Mouse (Mus musculus) midbrain, embryonic 12.5 days (tissue): ENCODE measurements around the gene Smtnl2. TPM values are rescaled to one million over a fixed set of nuclear protein-coding genes. Genes with fewer than 3 reads are reported as not detected.
A peak's percentile ranks its signal among the peaks of the same experiment; 100 is the strongest.
"Not testable (repeated sequence)": the region's sequence is repeated elsewhere in the genome, so short reads cannot be mapped to it uniquely, and the experiment has no call there.

Experiments
- ATAC-seq: fragments of 200-750 bp; cut with Nextera tagmentation; 2 replicates; pipeline ENCODE4 v1.8.0; 2017; ENCODE audit warnings: low read depth, moderate TSS enrichment, moderate library complexity; ENCODE audit not compliant: low FRiP score
- H3K27ac ChIP-seq: fragments of 300-500 bp; sonication (generic); replicated peaks from 2 replicates; pipeline ENCODE4 v1.5.1; 2016; ENCODE audit warnings: mild to moderate bottlenecking
- H3K27me3 ChIP-seq: fragments of 300-500 bp; sonication (generic); 2 replicates; pipeline ENCODE4 v1.6.1; 2016; ENCODE audit warnings: mild to moderate bottlenecking
- H3K36me3 ChIP-seq: fragments of 300-500 bp; sonication (generic); 2 replicates; pipeline ENCODE4 v1.6.1; 2016
- H3K4me1 ChIP-seq: fragments of 300-500 bp; sonication (generic); 2 replicates; pipeline ENCODE4 v1.6.1; 2016
- H3K4me2 ChIP-seq: fragments of 300-500 bp; sonication (generic); replicated peaks from 2 replicates; pipeline ENCODE4 v1.6.1; 2016; ENCODE audit warnings: mild to moderate bottlenecking, moderate library complexity
- H3K4me3 ChIP-seq: fragments of 300-500 bp; sonication (generic); 2 replicates; pipeline ENCODE4 v1.5.1; 2016; ENCODE audit warnings: mild to moderate bottlenecking
- H3K9ac ChIP-seq: fragments of 300-500 bp; sonication (generic); replicated peaks from 2 replicates; pipeline ENCODE4 v1.6.1; 2016; ENCODE audit warnings: mild to moderate bottlenecking, moderate library complexity
- H3K9me3 ChIP-seq: fragments of 300-500 bp; sonication (generic); 2 replicates; pipeline ENCODE4 v1.6.1; 2016; ENCODE audit warnings: mild to moderate bottlenecking
- WGBS: fragments of 180-500 bp; shearing (Covaris S2); methylation state at CpG from one replicate; pipeline ENCODE4 v1.1.7; 2016; 5-methylcytosine and 5-hydroxymethylcytosine counted together
- polyA plus RNA-seq: library from polyadenylated mRNA; unstranded; fragments of >200 nt; fragmentation: Nextera tagmentation; extraction: Ambion mirVana; gene quantifications from 2 replicates; pipeline ENCODE4 v1.2.1, GENCODE M21; 2016

Smtnl2 gene
- polyA plus RNA-seq = 3.5 and 4.0 TPM in 2 replicates

DNA sequence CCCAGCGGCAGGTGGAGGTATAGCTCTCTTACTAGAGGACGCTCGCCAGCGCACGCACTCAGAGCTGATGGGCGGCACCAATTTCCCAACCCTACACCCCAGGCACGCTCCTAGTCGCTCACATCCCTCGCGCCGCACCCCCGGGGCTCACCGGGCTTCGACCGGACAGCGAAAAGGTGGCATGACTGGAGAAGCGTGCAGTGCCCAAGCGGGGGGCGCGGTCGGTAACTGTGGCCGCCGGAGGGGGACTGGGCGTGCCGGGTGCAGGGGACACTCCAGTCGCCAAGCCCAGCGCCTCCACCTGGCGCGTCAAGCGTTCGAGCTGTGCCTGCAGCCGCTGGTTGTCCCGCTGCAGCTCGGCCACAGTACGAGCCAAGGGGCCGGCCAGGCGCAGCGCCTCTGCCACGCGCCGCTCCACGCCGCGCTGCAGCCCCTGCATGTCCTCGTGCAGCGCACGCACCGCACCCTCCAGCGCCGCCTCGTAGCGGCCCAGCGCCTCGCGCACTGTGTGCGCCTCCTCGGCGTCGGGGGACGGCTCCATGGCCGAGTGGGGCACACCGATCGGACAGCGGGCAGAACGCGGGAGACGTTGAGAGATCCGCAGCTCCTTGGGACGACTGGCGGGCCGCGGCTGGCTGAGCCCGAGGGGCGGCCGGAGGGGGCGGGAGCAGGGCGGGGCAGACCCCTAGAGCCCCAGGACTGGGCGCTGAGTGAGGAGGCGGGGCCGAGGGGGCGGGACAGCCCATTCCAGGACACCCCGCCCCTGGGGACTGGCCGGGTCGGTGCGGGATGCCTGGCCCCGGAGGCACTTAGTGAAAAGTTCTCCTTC is at the start of gene Smtnl2:
Gene Smtnl2 (minus strand): TSS at position 621 of the 829 bp plus-strand sequence.
- Histone ChIP-seq H3K9me3 (no peaks in the 10 kb centered on the region), H3K27me3 (peaks cover 71% of the 10 kb centered on the region), H3K36me3 (no peaks in the 10 kb centered on the region), H3K27ac (no peak within 1 kb of the TSS), H3K4me2 (peak within 1 kb of the TSS; percentile 98), H3K4me3 (peak within 1 kb of the TSS; percentile 57), H3K4me1 (peaks cover 18% of the 10 kb centered on the region), H3K9ac (peak within 1 kb of the TSS; percentile 58)
- ATAC-seq = peak; percentile 92
- WGBS = under 1% methylated on average over 82 of the region's 86 CpGs

DNA sequence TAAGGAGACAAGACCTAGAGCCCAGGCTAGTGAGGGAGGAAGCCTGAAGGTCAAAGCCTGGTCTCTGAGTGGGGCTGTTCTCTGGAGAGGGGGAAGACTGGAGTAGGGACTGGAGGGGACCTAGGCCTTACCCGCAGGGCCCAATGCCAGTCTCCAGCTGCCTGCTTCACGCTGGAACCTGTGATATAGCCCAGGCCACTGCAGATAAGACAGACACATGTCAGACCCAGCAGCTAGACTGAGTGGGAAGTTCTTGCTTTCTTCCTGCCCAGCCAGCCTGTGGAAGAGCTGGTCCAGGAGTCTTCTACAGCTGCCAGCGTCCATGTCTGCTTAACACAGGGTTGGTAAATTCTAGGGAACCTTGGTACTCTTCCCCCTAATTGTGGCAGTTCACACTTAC is 47.0 kb upstream of the Smtnl2 start:
- no peak overlapping the region for H3K4me3 ChIP-seq
- no peak overlapping the region for H3K27ac ChIP-seq
- 0 out of 2 replicates have a peak, but pooled peaks cover 12% of the 10 kb centered on the region for H3K36me3 ChIP-seq
- no peak overlapping the region for H3K4me2 ChIP-seq
- peaks cover 9% of the 10 kb centered on the region for H3K4me1 ChIP-seq
- H3K27me3 ChIP-seq = no peaks in the 10 kb centered on the region; the same call in 1 of the 2 replicates
- no peak overlapping the region for H3K9ac ChIP-seq
- no peaks in the 10 kb centered on the region for H3K9me3 ChIP-seq
- WGBS = 86% methylated on average over 3 of the region's 3 CpGs
- no peak for ATAC-seq

DNA sequence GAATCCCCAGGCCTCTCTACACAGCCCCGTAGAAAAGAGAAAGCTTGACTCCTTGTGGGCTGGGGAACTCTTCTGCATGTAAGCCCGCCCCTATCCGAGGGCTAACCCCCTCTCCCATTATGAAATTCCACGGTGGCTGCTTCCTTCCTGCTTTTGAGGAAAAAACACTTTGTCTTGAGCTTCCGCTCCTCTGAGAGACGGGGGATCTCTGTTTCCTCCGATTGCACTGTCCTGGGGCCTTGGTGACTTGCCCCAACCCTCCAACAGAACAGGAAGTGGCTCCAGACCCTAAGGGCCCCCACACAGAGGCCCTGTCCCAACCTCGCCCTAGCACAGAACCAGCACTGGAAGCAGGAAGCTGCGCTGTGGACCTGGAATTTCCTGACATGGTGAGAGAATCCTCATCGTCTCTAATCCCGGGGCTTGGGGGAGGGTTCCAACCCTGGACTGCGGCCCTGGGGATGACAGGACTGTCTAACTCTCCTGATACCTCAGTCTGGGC is 46.5 kb upstream of the Smtnl2 start:
- Histone ChIP-seq H3K27ac (no peak overlapping the region), H3K36me3 (0 out of 2 replicates have a peak, but pooled peaks cover 10% of the 10 kb centered on the region), H3K4me2 (no peak overlapping the region), H3K9ac (no peak overlapping the region), H3K4me3 (no peak overlapping the region), H3K4me1 (peaks cover 9% of the 10 kb centered on the region), H3K27me3 (no peaks in the 10 kb centered on the region; the same call in 1 of the 2 replicates), H3K9me3 (no peaks in the 10 kb centered on the region)
- 73% methylated on average over 12 of the region's 12 CpGs for WGBS
- ATAC-seq = no peak

DNA sequence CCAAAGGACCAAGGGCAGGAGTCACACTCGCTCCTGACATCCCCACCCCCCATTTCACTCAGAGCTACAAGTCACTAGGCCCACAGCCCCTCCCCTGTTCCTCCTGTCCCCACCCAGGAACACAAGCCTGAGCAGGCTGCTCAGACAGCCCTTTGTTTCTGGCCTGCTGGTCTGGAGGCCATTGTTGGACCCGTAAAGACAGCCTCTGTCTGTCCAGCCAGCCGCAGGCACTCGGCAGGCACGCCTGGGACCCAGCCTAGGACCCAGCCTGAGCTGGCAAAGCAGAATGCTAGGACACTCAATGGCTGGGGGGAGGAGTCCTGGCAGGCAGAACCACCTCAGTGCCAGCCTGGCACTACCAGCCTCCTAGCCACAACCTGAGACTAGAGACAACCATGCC is 44.2 kb upstream of the Smtnl2 start:
- Histone ChIP-seq H3K4me2 (no peak overlapping the region), H3K4me1 (peaks cover 9% of the 10 kb centered on the region), H3K4me3 (no peak overlapping the region), H3K9me3 (no peaks in the 10 kb centered on the region), H3K9ac (0 out of 2 replicates have a peak overlapping the region, but pooled peaks have one; percentile 15), H3K36me3 (peaks cover 33% of the 10 kb centered on the region), H3K27me3 (no peaks in the 10 kb centered on the region; the same call in 1 of the 2 replicates), H3K27ac (peak overlapping the region; percentile 55)
- peak; percentile 41; the same call in 1 of the 2 replicates for ATAC-seq
- WGBS = 37% methylated on average over 5 of the region's 5 CpGs

DNA sequence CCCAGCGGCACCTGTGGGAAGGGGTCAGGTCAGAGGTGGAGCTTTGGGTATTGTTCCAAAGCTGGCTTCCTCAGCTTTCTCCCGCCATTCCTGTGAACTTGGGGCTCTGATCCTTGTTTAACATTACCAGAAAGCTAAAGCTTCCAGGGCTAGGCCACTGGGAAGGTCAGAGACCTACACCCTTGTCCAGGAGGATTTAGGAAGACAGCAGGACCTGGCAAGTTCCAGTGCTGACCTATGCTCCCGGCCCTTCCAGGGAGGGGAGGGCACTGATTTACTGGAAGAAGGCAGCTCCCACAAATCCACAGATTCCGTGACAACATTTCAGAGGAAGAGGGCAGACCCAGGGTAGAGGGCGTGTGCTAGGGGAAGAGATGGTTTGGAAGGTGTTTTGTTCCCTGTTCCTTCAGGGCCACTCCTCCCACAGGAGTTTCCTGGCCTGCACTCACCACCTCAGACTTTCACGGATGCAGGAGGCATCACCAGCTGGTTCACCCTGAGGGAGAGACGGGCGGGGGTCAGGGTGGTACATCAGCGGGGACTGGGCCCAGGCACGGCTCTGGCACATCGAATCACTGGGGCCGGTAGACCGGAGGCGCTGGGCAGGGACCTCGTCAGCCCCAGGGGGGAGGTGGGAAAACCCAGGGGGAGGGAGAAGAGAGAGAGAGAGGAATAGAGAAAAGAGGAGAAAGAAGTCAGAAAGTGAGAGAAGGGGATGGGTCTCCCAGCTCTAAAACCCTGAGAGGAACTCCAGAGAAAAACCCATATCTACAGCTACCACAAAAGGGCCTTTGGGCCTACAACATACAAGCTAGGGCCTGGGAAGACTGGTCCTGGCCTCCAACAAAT is 41.8 kb upstream of the Smtnl2 start:
- 60% methylated on average over 15 of the region's 15 CpGs for WGBS
- Histone ChIP-seq H3K9me3 (no peaks in the 10 kb centered on the region), H3K4me2 (no peak overlapping the region), H3K27me3 (no peaks in the 10 kb centered on the region; the same call in 1 of the 2 replicates), H3K4me1 (peaks cover 9% of the 10 kb centered on the region), H3K9ac (no peak overlapping the region), H3K36me3 (peaks cover 57% of the 10 kb centered on the region), H3K4me3 (no peak overlapping the region), H3K27ac (no peak overlapping the region)
- no peak for ATAC-seq

DNA sequence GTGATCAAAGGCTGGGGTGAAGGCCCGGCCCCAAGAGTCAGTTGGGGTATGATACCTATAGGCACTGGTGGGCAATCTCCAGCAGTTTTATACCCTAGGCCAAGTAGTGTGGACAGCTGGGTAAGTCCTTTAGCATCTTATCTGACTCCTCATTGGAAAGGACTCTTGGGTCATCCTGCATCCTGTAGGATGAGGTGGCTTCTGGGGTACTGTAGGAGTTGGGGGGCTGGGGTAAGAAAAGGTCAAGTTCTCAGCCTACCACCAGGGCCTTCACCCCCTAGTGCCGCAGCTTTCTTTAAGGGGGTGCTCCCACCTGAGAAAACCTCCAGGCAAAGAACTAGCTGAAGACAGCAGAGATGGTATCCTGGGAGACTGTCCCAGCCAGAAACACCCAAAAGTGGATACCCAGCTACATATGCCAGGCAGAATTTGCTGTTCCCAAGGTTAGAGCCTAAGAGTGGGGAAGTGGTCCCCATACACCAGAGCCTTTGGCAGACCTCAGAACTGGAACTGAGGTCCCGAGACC is 40.7 kb upstream of the Smtnl2 start:
- Histone ChIP-seq H3K9me3 (no peaks in the 10 kb centered on the region), H3K27me3 (no peaks in the 10 kb centered on the region), H3K36me3 (peaks cover 68% of the 10 kb centered on the region), H3K4me1 (peaks cover 9% of the 10 kb centered on the region), H3K9ac (no peak overlapping the region), H3K4me2 (no peak overlapping the region), H3K27ac (no peak overlapping the region), H3K4me3 (no peak overlapping the region)
- 85% methylated on average over 3 of the region's 3 CpGs for WGBS
- ATAC-seq = no peak

DNA sequence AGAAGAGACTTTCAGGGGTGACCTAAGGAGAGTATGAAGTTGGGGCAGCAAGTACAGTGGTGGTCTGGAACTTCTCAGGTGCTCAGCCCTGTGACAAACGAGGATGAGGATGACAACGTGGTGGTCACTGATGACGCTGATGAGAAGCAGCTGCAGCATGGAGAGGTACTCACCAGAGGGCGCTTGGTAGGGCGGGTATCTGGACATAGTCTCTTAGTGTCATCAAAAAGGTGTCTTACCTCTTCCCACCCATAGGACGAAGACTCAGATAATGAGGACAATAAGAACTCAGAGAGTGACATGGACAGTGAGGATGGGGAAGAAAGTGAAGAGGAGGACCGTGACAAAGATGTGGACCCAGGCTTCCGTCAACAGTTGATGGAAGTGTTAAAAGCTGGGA is 36.0 kb upstream of the Smtnl2 start:
- no peak overlapping the region for H3K27ac ChIP-seq
- H3K4me2 ChIP-seq = no peak overlapping the region
- H3K27me3 ChIP-seq = no peaks in the 10 kb centered on the region
- no peak overlapping the region for H3K9ac ChIP-seq
- H3K4me1 ChIP-seq = peaks cover 2% of the 10 kb centered on the region
- no peak overlapping the region for H3K4me3 ChIP-seq
- no peaks in the 10 kb centered on the region for H3K9me3 ChIP-seq
- 84% methylated on average over 8 of the region's 8 CpGs for WGBS
- no peak for ATAC-seq
- H3K36me3 ChIP-seq = peaks cover 100% of the 10 kb centered on the region

DNA sequence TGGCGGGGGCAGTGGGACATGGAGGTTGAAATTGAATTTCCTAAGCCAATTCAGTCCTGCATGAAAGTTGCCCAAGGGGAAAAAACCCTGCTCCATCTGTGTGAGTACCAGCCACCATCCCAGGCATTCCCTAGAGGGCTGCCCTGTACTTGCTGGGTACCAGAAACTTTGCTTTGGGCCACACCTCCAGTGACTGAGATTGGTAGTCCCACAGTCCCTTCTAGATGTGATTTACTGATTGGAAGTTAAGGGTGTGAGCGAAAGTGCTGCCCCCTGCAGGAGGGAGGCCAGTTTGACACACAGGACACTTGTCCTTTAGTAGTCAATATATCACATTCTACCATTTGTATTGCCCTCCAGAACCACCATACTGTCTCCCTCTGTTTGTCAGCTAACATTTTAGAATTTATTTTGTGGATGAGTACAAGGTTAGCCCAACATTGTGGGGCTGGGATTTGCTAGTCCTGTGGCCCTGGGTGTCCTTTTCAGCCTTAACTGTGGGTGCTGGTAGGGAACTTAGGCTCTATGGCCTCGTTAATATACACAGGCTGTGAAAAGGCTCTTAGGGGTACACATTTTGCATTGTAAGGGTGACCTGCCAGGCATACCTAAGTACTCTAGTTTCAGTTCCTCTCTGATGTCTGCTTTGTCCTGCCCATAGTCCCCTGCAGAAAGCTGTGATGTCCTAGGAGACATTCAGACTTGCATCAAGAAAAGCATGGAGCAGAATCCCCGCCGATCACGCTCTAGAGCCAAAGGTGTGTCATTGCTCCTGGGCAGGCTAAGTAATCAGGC is 35.0 kb upstream of the Smtnl2 start:
- no peaks in the 10 kb centered on the region for H3K27me3 ChIP-seq

DNA sequence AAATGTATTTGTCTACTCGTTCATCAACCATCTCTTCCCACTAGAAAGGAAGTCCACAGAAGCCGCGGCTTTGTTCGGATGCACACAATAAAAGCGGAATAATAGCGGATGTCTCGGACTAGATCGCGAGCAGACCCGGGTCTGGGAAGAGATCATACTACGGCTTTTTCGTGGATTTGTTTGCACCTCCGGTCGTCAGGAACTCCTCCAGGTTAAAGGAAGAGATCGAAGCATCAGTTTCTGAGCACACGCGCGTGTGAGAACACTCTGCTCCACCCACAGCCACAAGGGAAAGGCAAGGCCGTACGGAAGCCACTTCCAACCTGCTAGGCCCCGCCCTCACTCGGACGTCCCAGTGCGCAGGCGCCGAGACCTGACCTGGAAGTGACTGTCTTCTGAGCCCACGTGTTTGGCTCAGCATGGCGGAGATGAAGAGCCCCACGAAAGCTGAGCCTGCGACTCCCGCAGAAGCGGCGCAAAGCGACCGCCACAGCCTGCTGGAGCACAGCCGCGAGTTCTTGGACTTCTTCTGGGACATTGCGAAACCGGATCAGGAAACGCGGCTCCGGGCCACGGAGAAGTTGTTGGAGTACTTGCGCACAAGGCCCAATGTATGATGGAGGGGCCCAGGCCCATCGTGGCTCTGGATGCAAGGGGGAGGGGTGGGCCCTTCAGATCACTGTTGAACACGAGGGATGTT is 29.6 kb upstream of the Smtnl2 start, which contains the start of gene Mybbp1a:
Gene Mybbp1a (plus strand): TSS at position 391 of the 700 bp plus-strand sequence.
- Histone ChIP-seq H3K4me1 (peaks cover 12% of the 10 kb centered on the region), H3K4me3 (peak within 1 kb of the TSS; percentile 89), H3K4me2 (peak within 1 kb of the TSS; percentile 96), H3K36me3 (peaks cover 39% of the 10 kb centered on the region), H3K9ac (peak within 1 kb of the TSS; percentile 82), H3K27me3 (no peaks in the 10 kb centered on the region), H3K27ac (peak within 1 kb of the TSS; percentile 94), H3K9me3 (no peaks in the 10 kb centered on the region)
- WGBS = under 1% methylated on average over 46 of the region's 46 CpGs
- ATAC-seq = peak; percentile 88

More for the DNA sequence above, 35.0 kb upstream of the Smtnl2 start:
- Histone ChIP-seq H3K4me1 (peaks cover 12% of the 10 kb centered on the region), H3K9ac (no peak overlapping the region), H3K4me2 (no peak overlapping the region), H3K4me3 (no peak overlapping the region), H3K36me3 (peaks cover 93% of the 10 kb centered on the region), H3K27ac (no peak overlapping the region), H3K9me3 (no peaks in the 10 kb centered on the region)
- no peak for ATAC-seq
- WGBS = 92% methylated on average over 6 of the region's 6 CpGs

DNA sequence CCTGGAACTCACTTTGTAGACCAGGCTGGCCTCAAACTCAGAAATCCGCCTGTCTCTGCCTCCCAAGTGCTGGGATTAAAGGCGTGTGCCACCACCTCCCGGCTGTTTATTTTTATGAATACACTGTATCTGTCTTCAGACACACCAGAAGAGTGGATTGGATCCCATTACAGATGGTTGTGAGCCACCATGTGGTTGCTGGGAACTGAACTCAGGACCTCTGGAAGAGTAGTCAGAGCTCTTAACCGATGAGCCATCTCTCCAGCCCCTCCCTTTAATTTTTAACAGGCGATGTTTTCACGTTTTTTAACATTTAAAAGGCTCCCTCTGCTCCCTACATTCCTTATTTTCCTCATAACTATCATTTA is 29.1 kb upstream of the Smtnl2 start:
- Histone ChIP-seq H3K4me1 (peaks cover 12% of the 10 kb centered on the region), H3K4me2 (peak overlapping the region; percentile 96), H3K27ac (peak overlapping the region; percentile 94), H3K9ac (peak overlapping the region; percentile 71), H3K4me3 (peak overlapping the region; percentile 89), H3K36me3 (peaks cover 34% of the 10 kb centered on the region)
- not testable (repeated sequence) for H3K9me3 ChIP-seq, H3K27me3 ChIP-seq, ATAC-seq
- WGBS = 46% methylated on average over 6 of the region's 6 CpGs
